Mouse (Mus musculus) heart, embryonic 13.5 days (tissue): ENCODE results near the gene Tspo2. TPM values are rescaled to one million over a fixed set of nuclear protein-coding genes. Genes with fewer than 3 reads are reported as not detected.

Source experiments
- ATAC-seq: fragments of 200-750 bp; cut with Nextera tagmentation; 2 replicates; pipeline ENCODE4 v1.8.0; 2017; ENCODE audit warnings: moderate TSS enrichment; ENCODE audit not compliant: insufficient number of reproducible peaks, low FRiP score, low TSS enrichment; ENCODE audit errors: extremely low read depth
- H3K27ac ChIP-seq: fragments of 300-500 bp; sonication (generic); replicated peaks from 2 replicates; pipeline ENCODE4 v1.5.1; 2015; ENCODE audit warnings: moderate library complexity, mild to moderate bottlenecking, inconsistent platforms
- H3K27me3 ChIP-seq: fragments of 300-500 bp; sonication (generic); replicated peaks from 2 replicates; pipeline ENCODE4 v1.6.1; 2015; ENCODE audit warnings: mild to moderate bottlenecking, inconsistent platforms
- H3K36me3 ChIP-seq: fragments of 300-500 bp; sonication (generic); 2 replicates; pipeline ENCODE4 v1.6.1; 2015; ENCODE audit warnings: mild to moderate bottlenecking, inconsistent platforms
- H3K4me1 ChIP-seq: fragments of 300-500 bp; sonication (generic); 2 replicates; pipeline ENCODE4 v1.6.1; 2015; ENCODE audit warnings: inconsistent platforms
- H3K4me2 ChIP-seq: fragments of 300-500 bp; sonication (generic); 2 replicates; pipeline ENCODE4 v1.6.1; 2015; ENCODE audit warnings: inconsistent platforms, mild to moderate bottlenecking, moderate library complexity
- H3K4me3 ChIP-seq: fragments of 300-500 bp; sonication (generic); 2 replicates; pipeline ENCODE4 v1.5.1; 2015; ENCODE audit warnings: moderate library complexity, mild to moderate bottlenecking, inconsistent platforms
- H3K9ac ChIP-seq: fragments of 300-500 bp; sonication (generic); 2 replicates; pipeline ENCODE4 v1.6.1; 2015; ENCODE audit warnings: inconsistent platforms, mild to moderate bottlenecking, moderate library complexity
- H3K9me3 ChIP-seq: fragments of 300-500 bp; sonication (generic); 2 replicates; pipeline ENCODE4 v1.6.1; 2016; ENCODE audit warnings: inconsistent platforms
- WGBS: fragments of 180-500 bp; shearing (Covaris S2); methylation state at CpG from one replicate; pipeline ENCODE4 v1.1.7; 2015; ENCODE audit warnings: mixed read lengths; 5-methylcytosine and 5-hydroxymethylcytosine counted together
- polyA plus RNA-seq: library from polyadenylated mRNA; unstranded; fragments of >200 nt; fragmentation: Nextera tagmentation; extraction: Ambion mirVana; gene quantifications from 2 replicates; pipeline ENCODE4 v1.2.1, GENCODE M21; 2015

The Tspo2 gene
- polyA plus RNA-seq, 1 experiment from 2014 or later = 8.8 TPM

GRCm38 (mm10) chr17:48402751-48403150, 48.6 kb downstream of the Tspo2 start:
- 93% methylated on average over 3 of the region's 3 CpGs for WGBS
- Histone ChIP-seq H3K9ac (no peak overlapping the region), H3K27ac (no peak overlapping the region), H3K4me3 (no peak overlapping the region), H3K36me3 (peaks cover 33% of the 10 kb centered on the region), H3K4me2 (no peak overlapping the region), H3K27me3 (no peaks in the 10 kb centered on the region), H3K4me1 (peaks cover 33% of the 10 kb centered on the region), H3K9me3 (no peaks in the 10 kb centered on the region)
- ATAC-seq = no peak

- no peaks in the 10 kb centered on the region for H3K9me3 ChIP-seq
- H3K9ac ChIP-seq = no peak overlapping the region
- no peak for ATAC-seq
- no peak overlapping the region for H3K27ac ChIP-seq
- no peak overlapping the region for H3K4me3 ChIP-seq
- no peak overlapping the region for H3K4me2 ChIP-seq
- peaks cover 44% of the 10 kb centered on the region for H3K36me3 ChIP-seq
- WGBS = 85% methylated on average over 4 of the region's 4 CpGs
- no peaks in the 10 kb centered on the region for H3K27me3 ChIP-seq
- H3K4me1 ChIP-seq = peaks cover 22% of the 10 kb centered on the region
Observed at GRCm38 (mm10) chr17:48401710-48402109, 49.6 kb downstream of the Tspo2 start.

Other genes starting within 250 kb of the Tspo2 start
- 0.05 and 0.13 TPM in 2 replicates for gene Trem1, start 218.8 kb downstream of the Tspo2 start, polyA plus RNA-seq
- gene Trem3, start 203.7 kb downstream of the Tspo2 start, polyA plus RNA-seq = not detected in 2 replicates
- gene Treml4, start 187.2 kb downstream of the Tspo2 start, polyA plus RNA-seq = 0.22 and 0.59 TPM in 2 replicates
- 0.37 and 0.52 TPM in 2 replicates for gene Treml2, start 152.0 kb downstream of the Tspo2 start, polyA plus RNA-seq
- 0.17 and 0.24 TPM in 2 replicates for gene B430306N03Rik, start 135.4 kb downstream of the Tspo2 start, polyA plus RNA-seq
- 3.9 and 4.6 TPM in 2 replicates for gene Trem2, start 105.1 kb downstream of the Tspo2 start, polyA plus RNA-seq
- gene Treml1, start 91.6 kb downstream of the Tspo2 start, polyA plus RNA-seq = 3.3 and 3.8 TPM in 2 replicates
- 9.9 and 10.5 TPM in 2 replicates for gene Nfya, start 41.6 kb downstream of the Tspo2 start, polyA plus RNA-seq
- gene Oard1, start 41.5 kb downstream of the Tspo2 start, polyA plus RNA-seq = 44.3 and 44.6 TPM in 2 replicates
- gene Apobec2, start 18.6 kb downstream of the Tspo2 start, polyA plus RNA-seq = 182 and 204 TPM in 2 replicates
- gene Unc5cl, start 3.4 kb upstream of the Tspo2 start, polyA plus RNA-seq = 0.23 and 0.24 TPM in 2 replicates